Mouse (Mus musculus) c-Kit-positive CD71-positive TER-119-negative erythroid progenitor cells, embryonic 14.5 days (primary cell): ENCODE data around the gene Gm5938.

Experiments
- DNase-seq: peaks from one replicate; pipeline ENCODE4 v3.0.0-alpha.2; 2013; ENCODE audit warnings: low read depth

Gm5938 gene

DNA sequence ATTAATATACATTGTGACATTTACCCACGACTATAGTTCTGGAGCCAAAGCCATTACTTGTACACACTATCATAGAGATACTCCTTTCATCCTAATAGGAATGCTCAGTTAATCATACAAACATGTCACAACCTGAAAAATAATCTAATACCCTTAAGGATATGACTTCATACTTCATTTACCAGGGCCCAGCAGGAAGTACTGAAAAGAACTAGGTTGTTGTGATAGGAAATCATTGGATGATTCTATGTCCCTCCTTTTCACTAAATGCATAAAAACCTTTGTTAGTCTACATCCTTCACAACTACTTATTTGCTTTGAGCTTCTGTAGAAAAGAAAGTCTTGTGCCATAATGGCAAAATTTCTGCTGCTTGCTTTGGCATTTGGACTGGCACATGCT, at the start of gene Gm5938:
Gm5938 (plus strand) TSS at position 301 of the 400 bp plus-strand sequence.
- DNase-seq: no peak

DNA sequence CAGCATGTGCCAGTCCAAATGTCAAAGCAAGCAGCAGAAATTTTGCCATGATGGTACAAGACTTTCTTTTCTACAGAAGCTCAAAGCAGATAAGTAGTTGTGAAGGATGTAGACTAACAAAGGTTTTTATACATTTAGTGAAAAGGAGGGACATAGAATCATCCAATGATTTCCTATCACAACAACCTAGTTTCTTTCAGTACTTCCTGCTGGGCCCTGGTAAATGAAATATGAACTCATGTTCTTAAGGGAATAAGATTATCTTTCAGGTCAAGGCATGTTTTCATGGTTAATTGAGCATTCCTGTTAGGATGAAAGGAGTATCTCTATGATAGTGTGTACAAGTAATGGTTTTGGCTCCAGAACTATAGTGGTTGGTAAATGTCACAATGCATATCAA, 34.0 kb upstream of the Gm5938 start, which contains the start of gene Obp1a:
Obp1a (minus strand) TSS at position 101 of the 400 bp plus-strand sequence.
- DNase-seq: no peak
